Mouse (Mus musculus) G1E (cell line): ENCODE results near the gene Tmem109. TPM values are rescaled to one million over a fixed set of nuclear protein-coding genes. Genes with fewer than 3 reads are reported as not detected.

Experiments
- ATAC-seq: 2 replicates; pipeline ENCODE4 v1.8.0; 2016; ENCODE audit warnings: mild to moderate bottlenecking; ENCODE audit not compliant: insufficient number of reproducible peaks, poor library complexity, low FRiP score, severe bottlenecking; ENCODE audit errors: extremely low read depth
- DNase-seq: peaks from one replicate; pipeline ENCODE4 v3.0.0; 2012; ENCODE audit warnings: low spot score
- H3K27me3 ChIP-seq: 2 replicates; pipeline ENCODE4 v1.6.1; 2012; ENCODE audit warnings: mild to moderate bottlenecking, low read length, inconsistent platforms; ENCODE audit not compliant: insufficient read depth
- H3K36me3 ChIP-seq: replicated peaks from 2 replicates; pipeline ENCODE3; 2012; ENCODE audit warnings: mild to moderate bottlenecking, inconsistent platforms
- H3K4me1 ChIP-seq: 2 replicates; pipeline ENCODE4 v1.6.1; 2012; ENCODE audit warnings: low read depth, low read length, inconsistent platforms, mixed read lengths; ENCODE audit not compliant: insufficient read depth
- H3K4me3 ChIP-seq: 2 replicates; pipeline ENCODE4 v1.5.1; 2012; ENCODE audit warnings: low read depth, mild to moderate bottlenecking, inconsistent platforms, low read length, moderate library complexity, mixed read lengths
- H3K9me3 ChIP-seq: replicated peaks from 2 replicates; pipeline ENCODE4 v1.6.1; 2012; ENCODE audit warnings: inconsistent platforms
- CTCF ChIP-seq: IDR thresholded peaks from 2 replicates; pipeline ENCODE4 v1.5.1; 2012; ENCODE audit warnings: low read depth, low read length, inconsistent platforms, mixed read lengths
- GATA1 ChIP-seq: IDR thresholded peaks from 2 replicates; pipeline ENCODE4 v1.6.1; 2012; ENCODE audit warnings: borderline replicate concordance, low read length, inconsistent platforms, mixed read lengths
- GATA2 ChIP-seq: IDR thresholded peaks from 2 replicates; pipeline ENCODE4 v1.6.1; 2012; ENCODE audit warnings: low read depth, low read length, inconsistent platforms, borderline replicate concordance
- POLR2AphosphoS5 ChIP-seq: IDR thresholded peaks from 2 replicates; pipeline ENCODE4 v1.6.1; 2012; ENCODE audit warnings: low read depth, low read length, inconsistent platforms; ENCODE audit not compliant: insufficient replicate concordance
- TAL1 ChIP-seq: conservative IDR thresholded peaks from 2 replicates; pipeline ENCODE4 v1.6.1; 2012; ENCODE audit warnings: low read depth, low read length, inconsistent platforms, mixed read lengths
- polyA plus RNA-seq: library from polyadenylated mRNA; stranded (reverse); fragments of >175 nt; gene quantifications from 2 replicates; pipeline ENCODE4 v1.2.3, GENCODE M21; 2012
- total RNA-seq, 2 experiments: library from RNA; stranded (forward) in 1 of 2; stranded (reverse) in 1 of 2; fragments of 200-1000 nt in 1 of 2; fragments of >200 nt in 1 of 2; fragmentation: Nextera tagmentation in 1 of 2; gene quantifications; 2 replicates each; pipeline ENCODE4 v1.2.3; 2014 to 2017

Tmem109 gene
- total and polyA plus RNA-seq, 3 experiments: 6.8 to 12.2 (median 8.5) TPM

DNA sequence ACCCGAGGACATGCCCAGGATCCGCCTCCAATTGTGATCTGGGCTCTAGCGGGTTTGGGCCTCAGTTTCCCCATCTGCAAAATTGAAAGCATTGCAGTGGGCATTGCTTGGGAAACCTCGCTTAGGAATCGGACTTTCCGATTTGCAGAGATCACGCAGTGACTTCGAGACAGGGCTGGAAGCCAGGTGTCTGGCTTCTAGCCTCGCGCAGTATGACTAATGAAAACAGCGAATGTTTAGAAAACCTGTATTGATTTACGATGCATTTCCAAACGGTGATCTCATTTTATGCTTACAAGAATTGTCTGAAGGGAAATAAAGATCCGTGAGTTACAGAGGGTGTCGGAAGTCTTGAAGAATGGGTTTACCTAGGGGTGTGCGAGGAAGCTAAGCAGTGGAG is 13.9 kb upstream of the Tmem109 start:
- peaks cover 4% of the 10 kb centered on the region; the same call in 1 of the 2 replicates for H3K27me3 ChIP-seq
- H3K4me1 ChIP-seq: peaks cover 44% of the 10 kb centered on the region
- H3K4me3 ChIP-seq: peak overlapping the region; percentile 88
- H3K36me3 ChIP-seq: peaks cover 40% of the 10 kb centered on the region
- no peak for DNase-seq
- ATAC-seq: no peak
- H3K9me3 ChIP-seq: no peaks in the 10 kb centered on the region
- TF ChIP-seq GATA2 (no peak), GATA1 (no peak), CTCF (no peak), TAL1 (no peak), POLR2AphosphoS5 (no peak)

DNA sequence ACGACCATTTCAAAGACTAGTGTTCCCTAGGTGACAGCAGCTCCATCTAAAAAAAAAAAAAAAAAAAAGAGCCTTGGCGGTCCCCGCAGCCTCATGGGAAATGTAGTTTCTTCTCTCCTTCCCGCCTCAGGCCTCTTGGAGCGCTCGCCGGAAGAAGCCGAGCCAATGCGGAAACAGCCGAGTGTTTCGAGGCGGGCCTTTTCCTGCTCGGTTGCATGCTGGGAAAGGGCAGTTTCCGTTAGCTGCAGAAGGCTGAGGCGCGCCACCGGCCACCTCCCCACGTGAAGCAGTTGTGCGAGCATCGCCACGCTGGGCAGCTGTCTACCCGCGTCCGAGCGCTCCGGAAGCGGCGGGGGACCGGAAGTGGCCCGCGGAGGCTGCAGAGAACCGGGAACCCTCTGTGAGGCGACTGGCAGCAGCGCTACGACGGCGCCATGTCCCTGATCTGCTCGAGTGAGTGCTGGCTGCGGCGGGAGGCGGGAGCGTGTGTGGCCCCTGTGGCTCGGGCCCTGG is 13.3 kb upstream of the Tmem109 start, which contains the start of gene Prpf19:
TSS of gene Prpf19 (plus strand) at position 216 of the 513 bp plus-strand sequence.
- peaks cover 4% of the 10 kb centered on the region; the same call in 1 of the 2 replicates for H3K27me3 ChIP-seq
- ATAC-seq: peak; percentile 92
- no peak for TF ChIP-seq GATA1
- TF ChIP-seq CTCF: no peak
- TF ChIP-seq TAL1: no peak
- no peak for TF ChIP-seq GATA2
- TF ChIP-seq POLR2AphosphoS5: no peak
- peaks cover 33% of the 10 kb centered on the region for H3K36me3 ChIP-seq
- DNase-seq: peak; percentile 89
- H3K9me3 ChIP-seq: no peaks in the 10 kb centered on the region
- peaks cover 40% of the 10 kb centered on the region for H3K4me1 ChIP-seq
- H3K4me3 ChIP-seq: peak within 1 kb of the TSS; percentile 88

DNA sequence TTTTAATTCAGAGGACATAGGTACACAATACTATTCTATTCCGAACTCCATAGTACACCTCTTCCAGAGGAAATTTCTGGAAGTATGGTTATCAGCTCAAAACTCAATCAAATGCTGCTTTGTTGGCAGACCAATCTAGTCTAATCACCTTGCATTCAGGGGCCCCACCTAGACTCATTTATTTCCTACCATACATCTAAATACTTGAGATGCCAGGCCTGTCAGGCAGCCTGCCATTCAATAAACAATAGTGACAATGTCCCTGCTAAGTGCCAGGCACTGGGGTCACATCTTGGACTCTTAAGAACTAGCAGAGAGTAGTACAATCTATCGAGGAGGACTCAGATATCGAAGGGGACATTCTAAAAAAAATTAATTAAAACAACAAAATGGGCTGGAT is 10.4 kb upstream of the Tmem109 start:
- peaks cover 13% of the 10 kb centered on the region for H3K27me3 ChIP-seq
- no peak for TF ChIP-seq TAL1
- no peak for TF ChIP-seq POLR2AphosphoS5
- no peak for TF ChIP-seq GATA1
- no peak for TF ChIP-seq GATA2
- TF ChIP-seq CTCF: no peak
- DNase-seq: no peak

DNA sequence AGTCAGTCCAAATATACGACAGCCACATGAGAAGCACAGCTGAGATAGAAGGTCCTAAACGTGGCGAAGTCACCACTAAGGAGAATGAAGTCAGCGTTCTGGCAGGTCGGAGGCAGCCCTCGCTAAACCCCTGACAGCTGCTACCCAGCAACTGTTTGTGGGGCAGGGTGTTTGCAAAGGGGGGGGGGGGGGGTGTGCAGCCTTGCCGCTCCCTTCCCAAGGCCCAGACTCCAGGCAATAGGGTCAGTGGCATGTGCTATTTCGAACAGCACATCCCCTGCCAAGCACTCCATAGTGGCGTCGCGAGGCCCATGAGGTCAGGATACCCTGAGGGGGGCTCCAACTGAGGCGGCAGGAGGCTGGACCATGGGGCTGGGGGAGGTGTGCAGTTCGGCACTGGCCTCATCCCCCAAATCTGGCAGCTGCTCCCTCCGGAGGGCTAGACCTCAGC is 801 bp downstream of the Tmem109 start:
- TF ChIP-seq POLR2AphosphoS5 (no peak), TAL1 (no peak), GATA1 (no peak), CTCF (no peak), GATA2 (no peak)
- Histone ChIP-seq H3K36me3 (peaks cover 13% of the 10 kb centered on the region), H3K27me3 (peaks cover 16% of the 10 kb centered on the region; the same call in 1 of the 2 replicates), H3K4me3 (peak overlapping the region; percentile 69), H3K4me1 (peaks cover 23% of the 10 kb centered on the region), H3K9me3 (peaks cover 3% of the 10 kb centered on the region; the same call in 1 of the 2 replicates)
- ATAC-seq: no peak
- no peak for DNase-seq

More for the DNA sequence above, 10.4 kb upstream of the Tmem109 start:
- ATAC-seq: no peak
- H3K4me3 ChIP-seq: no peak overlapping the region
- H3K36me3 ChIP-seq: peaks cover 5% of the 10 kb centered on the region
- peaks cover 23% of the 10 kb centered on the region for H3K4me1 ChIP-seq
- H3K9me3 ChIP-seq: no peaks in the 10 kb centered on the region

DNA sequence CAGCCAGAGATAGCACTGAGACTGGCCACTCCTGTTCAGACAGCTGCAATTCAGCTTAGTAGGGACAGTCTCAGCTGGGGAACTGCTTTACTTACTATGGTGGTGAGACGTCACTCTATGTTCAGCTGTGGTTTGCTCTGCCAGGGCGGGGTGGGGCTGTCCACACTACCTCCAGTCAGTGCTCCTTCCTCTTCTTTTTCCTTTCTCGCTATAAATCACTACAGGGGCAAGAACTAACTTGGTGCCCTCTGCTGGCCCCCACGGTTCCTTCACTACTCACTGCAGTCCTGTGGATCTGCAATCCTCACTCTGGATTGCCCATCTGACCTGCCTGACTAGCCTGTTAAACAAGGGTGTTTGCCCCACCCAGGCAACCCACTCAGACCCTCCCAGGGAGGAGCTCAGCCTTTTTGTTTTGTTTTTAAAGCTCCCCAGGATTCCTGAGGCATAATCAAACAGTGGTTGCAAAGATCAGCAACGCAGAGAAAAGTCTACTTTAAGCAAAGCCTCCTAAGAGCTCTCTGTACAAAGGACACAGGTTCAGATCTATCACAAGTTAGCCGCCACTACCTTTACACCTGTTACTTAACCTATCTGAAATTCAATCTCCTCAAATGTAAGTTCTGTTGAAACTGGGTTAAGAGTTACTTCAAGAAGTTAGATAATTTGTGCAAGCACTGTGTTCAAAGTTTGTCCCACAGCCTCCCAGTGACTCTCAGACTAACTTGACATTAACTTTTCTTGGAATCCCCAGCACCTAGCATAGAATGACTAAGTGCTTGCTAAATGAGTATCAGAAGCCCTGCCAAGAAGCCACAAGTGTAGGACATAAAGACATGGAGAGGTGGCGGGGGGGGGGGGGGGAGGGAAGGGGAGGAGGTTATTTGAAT is 1.5 kb downstream of the Tmem109 start:
- ATAC-seq: no peak; the same call in 1 of the 2 replicates

More for the DNA sequence above, 1.5 kb downstream of the Tmem109 start:
- H3K27me3 ChIP-seq: peaks cover 16% of the 10 kb centered on the region; the same call in 1 of the 2 replicates
- peaks cover 23% of the 10 kb centered on the region for H3K4me1 ChIP-seq
- DNase-seq: no peak
- H3K4me3 ChIP-seq: no peak overlapping the region
- TF ChIP-seq CTCF (no peak), GATA2 (no peak), GATA1 (no peak), POLR2AphosphoS5 (no peak), TAL1 (no peak)
- H3K36me3 ChIP-seq: peaks cover 13% of the 10 kb centered on the region
- peaks cover 3% of the 10 kb centered on the region; the same call in 1 of the 2 replicates for H3K9me3 ChIP-seq
